18 mouse cellular contexts compared by ENCODE assay signal in the genomic region with DNA sequence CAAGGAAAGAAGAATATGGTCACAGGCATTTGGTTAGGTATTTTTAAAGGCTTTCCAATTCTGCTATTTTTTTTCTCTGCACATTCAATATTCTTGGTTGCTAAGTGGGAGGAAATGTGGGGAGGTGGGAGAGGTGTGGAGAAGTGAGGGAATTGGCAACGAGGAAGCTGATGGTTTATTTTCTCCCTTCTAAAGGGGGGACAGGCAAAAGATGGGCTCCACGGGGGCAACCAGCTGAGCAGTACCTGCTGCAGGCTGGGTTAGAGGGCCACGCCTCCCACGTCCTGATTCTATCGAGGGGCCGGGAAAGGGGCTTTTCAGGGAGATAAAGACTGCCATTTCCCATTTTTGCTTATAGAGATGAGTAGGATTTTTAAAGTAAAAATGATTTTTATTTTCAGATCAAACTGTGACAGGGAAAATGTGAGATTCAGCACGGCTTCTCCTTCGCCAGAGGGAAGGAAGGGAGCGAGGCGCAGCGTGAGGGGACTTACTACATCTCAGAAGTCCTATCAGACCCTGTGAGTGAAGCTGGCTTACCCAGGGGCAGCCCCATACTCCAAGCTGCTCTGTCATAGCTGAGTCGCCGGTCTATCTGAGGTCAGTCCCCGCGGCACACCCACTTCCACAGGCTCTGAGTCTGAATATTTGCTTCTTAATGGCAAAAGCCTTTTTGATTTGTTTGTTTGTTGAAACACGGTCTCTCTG.
DNase-seq lines count a peak whose midpoint lies in the region.
"Had no signal": no experiment of that assay in that cellular context is flagged by ENCODE, and none has a peak within 500 bp of the region (broad histone marks: within the 10 kb centered on the region; RNA-seq: fewer than 3 reads in every experiment).

No protein-coding gene starts in this region.

- peak; percentile 64 for DNase-seq in heart, adult 11 months
- no peak for DNase-seq in heart, postnatal 36 days
- DNase-seq in right cerebral cortex, postnatal 25 days = peak; percentile 56
- DNase-seq in right cerebral cortex, adult 18-20 months = no peak
- DNase-seq in brain, adult 2 months (ENCODE audit: low read depth, low spot score) = peak; percentile 77
- no peak for DNase-seq in spleen, postnatal 14 days (ENCODE audit: low spot score in 2 of 2)
- DNase-seq in adrenal gland, postnatal 25 days = no peak
- DNase-seq: embryo, embryonic 11 days; gastrocnemius, postnatal 36 days; heart, adult 2 months; kidney, adult 11 months; kidney, postnatal 14 days; liver, embryonic 13.5 days; lung, adult 2 months; lung, postnatal 10 days; midbrain, embryonic 14.5 days; thymus, adult 18-20 months; thymus, postnatal 36 days had no signal

- intact Hi-C loops in heart, postnatal 36 days (cut with DNase I) = loop anchor here (5.0 kb wide), 1 partner anchor 44 kb away; no protein-coding TSS in a partner anchor

Comparison
In these comparisons a context has a peak if more than half of its experiments do, and no peak if none do; other contexts are left out.
1. DNase-seq: peak in heart, adult 11 months (single experiment), right cerebral cortex, postnatal 25 days (single experiment) and brain, adult 2 months (single experiment); none in heart, postnatal 36 days (0 of 2), right cerebral cortex, adult 18-20 months (single experiment), spleen, postnatal 14 days (0 of 2) and adrenal gland, postnatal 25 days (single experiment).